Mouse (Mus musculus): ENCODE measurements at regions not wholly inside any gene's neighbourhood (a gene's known extent, or its start where the extent isn't known, plus 50 kb on each side); places are given as distances from the start of the nearest gene placed in this dataset.

GRCm38 (mm10) chr4:68179551-68179950, 774.6 kb downstream of the Brinp1 start:
- Histone ChIP-seq H3K9ac (ENCODE audit: low read depth, low read length) (no peak overlapping the region), H3K36me3 (ENCODE audit: control insufficient read depth, insufficient read depth, low read length) (no peaks in the 10 kb centered on the region), H3K9me3 (replicated peaks; ENCODE audit: control insufficient read depth, low read length) (no peaks in the 10 kb centered on the region), H3K4me3 (ENCODE audit: low read depth, low read length) (no peak overlapping the region), H3K4me1 (ENCODE audit: control insufficient read depth, insufficient read depth, low read length) (no peaks in the 10 kb centered on the region), H3K4me2 (no peak overlapping the region), H3K27ac (ENCODE audit: low read depth, low read length) (no peak overlapping the region), H3K27me3 (ENCODE audit: control insufficient read depth, insufficient read depth, low read length) (no peaks in the 10 kb centered on the region)
- 65% methylated on average over 4 of the region's 4 CpGs for WGBS (ENCODE audit: insufficient replicate concordance)
- ATAC-seq (replicated peaks; ENCODE audit: insufficient number of reproducible peaks, low FRiP score, low TSS enrichment): no peak

GRCm38 (mm10) chr4:68156499-68156898, 797.7 kb downstream of the Brinp1 start:
- WGBS (ENCODE audit: insufficient replicate concordance): 84% methylated on average over 1 of the region's 1 CpGs

GRCm38 (mm10) chr4:68148483-68149069, 805.6 kb downstream of the Brinp1 start:
- H3K27ac ChIP-seq (ENCODE audit: low read depth, low read length): no peak overlapping the region
- WGBS (ENCODE audit: insufficient replicate concordance): 74% methylated on average over 5 of the region's 5 CpGs

More at GRCm38 (mm10) chr4:68156499-68156898, 797.7 kb downstream of the Brinp1 start:
- Histone ChIP-seq H3K27me3 (ENCODE audit: control insufficient read depth, insufficient read depth, low read length) (no peaks in the 10 kb centered on the region), H3K4me3 (ENCODE audit: low read depth, low read length) (no peak overlapping the region), H3K9me3 (replicated peaks; ENCODE audit: control insufficient read depth, low read length) (no peaks in the 10 kb centered on the region), H3K4me2 (no peak overlapping the region), H3K4me1 (ENCODE audit: control insufficient read depth, insufficient read depth, low read length) (no peaks in the 10 kb centered on the region), H3K9ac (ENCODE audit: low read depth, low read length) (no peak overlapping the region), H3K36me3 (ENCODE audit: control insufficient read depth, insufficient read depth, low read length) (no peaks in the 10 kb centered on the region), H3K27ac (ENCODE audit: low read depth, low read length) (no peak overlapping the region)
- ATAC-seq (replicated peaks; ENCODE audit: insufficient number of reproducible peaks, low FRiP score, low TSS enrichment): no peak

DNA sequence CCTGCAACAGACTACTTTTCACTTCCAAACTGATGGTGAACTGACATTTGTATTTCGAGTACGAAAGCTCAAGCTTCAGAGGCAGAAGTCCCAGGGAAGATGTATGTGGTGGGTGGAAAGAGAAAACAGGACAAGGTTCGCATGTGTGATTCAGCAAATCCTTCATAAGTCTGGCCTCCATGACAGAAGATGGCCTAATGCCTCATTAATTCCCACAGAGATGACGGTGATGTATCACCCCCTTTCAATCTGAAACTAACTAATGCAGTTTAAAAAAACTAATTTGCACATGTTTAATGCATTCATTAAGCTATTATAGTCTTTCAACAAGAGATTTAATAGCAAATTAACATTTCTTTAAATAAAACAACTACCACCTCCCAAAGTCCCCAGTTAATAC, 826.1 kb downstream of the Brinp1 start:
- ATAC-seq (replicated peaks; ENCODE audit: insufficient number of reproducible peaks, low FRiP score, low TSS enrichment): no peak
- H3K36me3 ChIP-seq (ENCODE audit: control insufficient read depth, insufficient read depth, low read length): no peaks in the 10 kb centered on the region
- no peak overlapping the region for H3K9ac ChIP-seq (ENCODE audit: low read depth, low read length)
- 58% methylated on average over 4 of the region's 4 CpGs for WGBS (ENCODE audit: insufficient replicate concordance)
- H3K4me1 ChIP-seq (ENCODE audit: control insufficient read depth, insufficient read depth, low read length): no peaks in the 10 kb centered on the region
- H3K27me3 ChIP-seq (ENCODE audit: control insufficient read depth, insufficient read depth, low read length): no peaks in the 10 kb centered on the region
- no peaks in the 10 kb centered on the region for H3K9me3 ChIP-seq (replicated peaks; ENCODE audit: control insufficient read depth, low read length)
- no peak overlapping the region for H3K4me2 ChIP-seq
- H3K27ac ChIP-seq (ENCODE audit: low read depth, low read length): no peak overlapping the region
- no peak overlapping the region for H3K4me3 ChIP-seq (ENCODE audit: low read depth, low read length)

More at GRCm38 (mm10) chr4:68148483-68149069, 805.6 kb downstream of the Brinp1 start:
- Histone ChIP-seq H3K9ac (ENCODE audit: low read depth, low read length) (no peak overlapping the region), H3K36me3 (ENCODE audit: control insufficient read depth, insufficient read depth, low read length) (no peaks in the 10 kb centered on the region), H3K4me1 (ENCODE audit: control insufficient read depth, insufficient read depth, low read length) (no peaks in the 10 kb centered on the region), H3K4me3 (ENCODE audit: low read depth, low read length) (no peak overlapping the region), H3K4me2 (no peak overlapping the region), H3K9me3 (replicated peaks; ENCODE audit: control insufficient read depth, low read length) (no peaks in the 10 kb centered on the region), H3K27me3 (ENCODE audit: control insufficient read depth, insufficient read depth, low read length) (no peaks in the 10 kb centered on the region)
- ATAC-seq (replicated peaks; ENCODE audit: insufficient number of reproducible peaks, low FRiP score, low TSS enrichment): no peak

DNA sequence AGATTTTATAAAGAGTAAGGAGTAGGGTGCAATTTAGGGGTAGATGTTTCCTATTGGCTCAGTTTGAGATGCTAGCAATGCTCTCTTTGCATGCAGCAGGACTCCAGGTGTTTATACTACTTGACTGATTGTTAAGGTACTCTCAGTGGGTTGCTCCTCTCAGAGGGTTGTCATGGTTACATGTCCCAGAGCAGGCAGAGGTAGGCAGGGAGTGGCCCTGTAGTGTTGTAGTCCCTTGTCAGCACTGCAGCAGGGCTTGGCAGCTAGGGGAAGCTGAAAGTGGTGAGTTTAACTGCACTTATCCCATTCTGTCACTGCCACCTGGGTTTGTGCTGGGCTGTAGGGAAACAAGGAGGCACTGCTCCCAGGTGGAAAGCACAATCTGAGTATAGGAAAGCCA, 839.7 kb downstream of the Brinp1 start:
- Histone ChIP-seq H3K9ac (ENCODE audit: low read depth, low read length) (no peak overlapping the region), H3K9me3 (replicated peaks; ENCODE audit: control insufficient read depth, low read length) (no peaks in the 10 kb centered on the region), H3K4me1 (ENCODE audit: control insufficient read depth, insufficient read depth, low read length) (no peaks in the 10 kb centered on the region), H3K27me3 (ENCODE audit: control insufficient read depth, insufficient read depth, low read length) (no peaks in the 10 kb centered on the region), H3K36me3 (ENCODE audit: control insufficient read depth, insufficient read depth, low read length) (no peaks in the 10 kb centered on the region), H3K27ac (ENCODE audit: low read depth, low read length) (no peak overlapping the region), H3K4me2 (no peak overlapping the region), H3K4me3 (ENCODE audit: low read depth, low read length) (no peak overlapping the region)
- no peak for ATAC-seq (replicated peaks; ENCODE audit: insufficient number of reproducible peaks, low FRiP score, low TSS enrichment)

- 85% methylated on average over 3 of the region's 3 CpGs for WGBS (ENCODE audit: insufficient replicate concordance)
- H3K4me3 ChIP-seq (ENCODE audit: low read depth, low read length): no peak overlapping the region
- no peaks in the 10 kb centered on the region for H3K4me1 ChIP-seq (ENCODE audit: control insufficient read depth, insufficient read depth, low read length)
- no peaks in the 10 kb centered on the region for H3K27me3 ChIP-seq (ENCODE audit: control insufficient read depth, insufficient read depth, low read length)
- no peaks in the 10 kb centered on the region for H3K36me3 ChIP-seq (ENCODE audit: control insufficient read depth, insufficient read depth, low read length)
- H3K27ac ChIP-seq (ENCODE audit: low read depth, low read length): no peak overlapping the region
- no peaks in the 10 kb centered on the region for H3K9me3 ChIP-seq (replicated peaks; ENCODE audit: control insufficient read depth, low read length)
- no peak overlapping the region for H3K4me2 ChIP-seq
- H3K9ac ChIP-seq (ENCODE audit: low read depth, low read length): no peak overlapping the region
- no peak for ATAC-seq (replicated peaks; ENCODE audit: insufficient number of reproducible peaks, low FRiP score, low TSS enrichment)
Measured at GRCm38 (mm10) chr4:68085255-68085654, 868.9 kb downstream of the Brinp1 start.

- no peak overlapping the region for H3K4me3 ChIP-seq (ENCODE audit: low read depth, low read length)
- H3K9me3 ChIP-seq (replicated peaks; ENCODE audit: control insufficient read depth, low read length): no peaks in the 10 kb centered on the region
- no peaks in the 10 kb centered on the region for H3K4me1 ChIP-seq (ENCODE audit: control insufficient read depth, insufficient read depth, low read length)
- H3K4me2 ChIP-seq: no peak overlapping the region
- no peak overlapping the region for H3K27ac ChIP-seq (ENCODE audit: low read depth, low read length)
- 72% methylated on average over 4 of the region's 4 CpGs for WGBS (ENCODE audit: insufficient replicate concordance)
- no peaks in the 10 kb centered on the region for H3K36me3 ChIP-seq (ENCODE audit: control insufficient read depth, insufficient read depth, low read length)
- H3K27me3 ChIP-seq (ENCODE audit: control insufficient read depth, insufficient read depth, low read length): no peaks in the 10 kb centered on the region
- H3K9ac ChIP-seq (ENCODE audit: low read depth, low read length): no peak overlapping the region
- ATAC-seq (replicated peaks; ENCODE audit: insufficient number of reproducible peaks, low FRiP score, low TSS enrichment): no peak
Measured at GRCm38 (mm10) chr4:68056813-68057578, 897.2 kb downstream of the Brinp1 start.

DNA sequence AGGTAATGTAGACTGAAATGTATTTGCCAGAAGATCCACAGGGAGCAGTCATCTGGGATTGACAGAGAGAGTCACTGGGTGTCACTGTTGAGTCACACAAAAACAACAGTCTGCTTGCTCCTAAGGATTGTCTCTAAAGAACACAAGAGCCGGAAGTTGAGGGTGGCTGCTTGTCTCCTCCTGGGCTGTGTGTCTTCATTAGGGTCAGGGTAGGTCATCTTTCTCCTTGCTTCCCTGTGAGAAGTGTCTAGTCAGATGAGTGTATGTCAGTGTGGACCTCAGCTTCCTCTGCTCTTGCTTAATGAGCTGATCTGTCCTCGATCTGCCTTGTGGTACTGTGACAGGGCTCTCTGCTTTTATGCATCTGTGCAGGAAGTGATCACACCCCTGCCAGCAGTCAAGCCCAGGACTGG, 931.3 kb downstream of the Brinp1 start:
- H3K27ac ChIP-seq (ENCODE audit: low read depth, low read length): no peak overlapping the region
- H3K9me3 ChIP-seq (replicated peaks; ENCODE audit: control insufficient read depth, low read length): no peaks in the 10 kb centered on the region
- 17% methylated on average over 2 of the region's 2 CpGs for WGBS (ENCODE audit: insufficient replicate concordance)
- H3K4me3 ChIP-seq (ENCODE audit: low read depth, low read length): no peak overlapping the region
- H3K9ac ChIP-seq (ENCODE audit: low read depth, low read length): no peak overlapping the region
- H3K4me1 ChIP-seq (ENCODE audit: control insufficient read depth, insufficient read depth, low read length): no peaks in the 10 kb centered on the region
- H3K27me3 ChIP-seq (ENCODE audit: control insufficient read depth, insufficient read depth, low read length): no peaks in the 10 kb centered on the region
- peak; percentile 52; the same call in 1 of the 2 replicates for ATAC-seq (replicated peaks; ENCODE audit: insufficient number of reproducible peaks, low FRiP score, low TSS enrichment)
- peak overlapping the region; percentile 40; the same call in 1 of the 2 replicates for H3K4me2 ChIP-seq
- H3K36me3 ChIP-seq (ENCODE audit: control insufficient read depth, insufficient read depth, low read length): no peaks in the 10 kb centered on the region

DNA sequence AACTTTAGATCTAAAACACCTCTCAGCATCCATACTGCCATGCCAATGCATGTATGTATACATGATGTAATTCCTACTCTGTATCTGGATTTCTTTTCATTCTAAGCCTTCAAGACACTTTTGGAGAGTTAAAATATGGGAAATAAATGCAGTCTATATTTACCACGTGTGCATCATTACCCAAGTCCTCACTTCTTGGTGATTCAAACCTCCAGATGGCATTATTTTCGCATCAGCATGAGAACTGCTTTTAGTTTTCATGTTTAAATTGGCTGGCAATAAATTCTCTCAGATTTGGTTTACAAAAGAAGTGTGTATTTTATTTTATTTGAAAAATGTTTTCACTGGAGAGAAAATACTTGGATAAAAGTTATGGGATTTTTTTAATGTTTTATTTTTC, 942.8 kb downstream of the Brinp1 start:
- no peaks in the 10 kb centered on the region for H3K4me1 ChIP-seq (ENCODE audit: control insufficient read depth, insufficient read depth, low read length)
- H3K4me2 ChIP-seq: no peak overlapping the region
- H3K27me3 ChIP-seq (ENCODE audit: control insufficient read depth, insufficient read depth, low read length): no peaks in the 10 kb centered on the region
- no peak overlapping the region for H3K9ac ChIP-seq (ENCODE audit: low read depth, low read length)
- 58% methylated on average over 2 of the region's 2 CpGs for WGBS (ENCODE audit: insufficient replicate concordance)
- no peak overlapping the region for H3K27ac ChIP-seq (ENCODE audit: low read depth, low read length)
- no peaks in the 10 kb centered on the region for H3K36me3 ChIP-seq (ENCODE audit: control insufficient read depth, insufficient read depth, low read length)
- H3K9me3 ChIP-seq (replicated peaks; ENCODE audit: control insufficient read depth, low read length): no peaks in the 10 kb centered on the region
- H3K4me3 ChIP-seq (ENCODE audit: low read depth, low read length): no peak overlapping the region
- ATAC-seq (replicated peaks; ENCODE audit: insufficient number of reproducible peaks, low FRiP score, low TSS enrichment): no peak
